Mouse (Mus musculus): ENCODE measurements at regions not wholly inside any gene's neighbourhood (a gene's known extent, or its start where the extent isn't known, plus 50 kb on each side); places are given as distances from the start of the nearest gene placed in this dataset.

DNA sequence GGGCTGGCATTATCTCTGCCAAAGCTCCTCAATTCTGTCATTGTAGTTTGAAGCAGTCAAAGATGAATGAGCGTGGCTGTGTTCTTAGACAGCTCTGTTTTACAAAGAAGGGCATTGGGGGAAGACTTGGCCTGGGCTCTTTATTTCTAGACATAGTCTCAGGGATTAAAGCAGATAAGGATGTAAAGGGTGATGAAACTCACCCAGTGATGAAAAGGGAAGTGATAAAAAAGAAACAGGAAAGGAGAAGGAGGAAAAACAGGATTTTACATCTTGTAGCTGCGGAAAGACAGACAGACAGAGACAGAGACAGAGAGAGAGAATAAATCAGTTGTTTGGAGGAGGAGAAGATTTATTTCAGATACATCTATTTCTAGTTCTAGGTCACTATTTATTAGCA lies 95.5 kb upstream of the Chl1 start:
- Histone ChIP-seq H3K9me3 (ENCODE audit: control insufficient read depth, low read length) (no peaks in the 10 kb centered on the region), H3K27ac (ENCODE audit: low read depth, low read length) (no peak overlapping the region), H3K4me2 (no peak overlapping the region), H3K4me1 (ENCODE audit: control insufficient read depth, insufficient read depth, low read length) (no peaks in the 10 kb centered on the region), H3K9ac (ENCODE audit: low read length) (no peak overlapping the region), H3K36me3 (ENCODE audit: control insufficient read depth, insufficient read depth, low read length) (no peaks in the 10 kb centered on the region), H3K27me3 (ENCODE audit: control insufficient read depth, insufficient read depth, low read length) (no peaks in the 10 kb centered on the region), H3K4me3 (ENCODE audit: low read depth, low read length) (no peak overlapping the region)
- 48% methylated on average over 2 of the region's 2 CpGs for WGBS
- ATAC-seq (ENCODE audit: low FRiP score) (no peak), DNase-seq (ENCODE audit: low spot score, missing footprints) (no peak)

DNA sequence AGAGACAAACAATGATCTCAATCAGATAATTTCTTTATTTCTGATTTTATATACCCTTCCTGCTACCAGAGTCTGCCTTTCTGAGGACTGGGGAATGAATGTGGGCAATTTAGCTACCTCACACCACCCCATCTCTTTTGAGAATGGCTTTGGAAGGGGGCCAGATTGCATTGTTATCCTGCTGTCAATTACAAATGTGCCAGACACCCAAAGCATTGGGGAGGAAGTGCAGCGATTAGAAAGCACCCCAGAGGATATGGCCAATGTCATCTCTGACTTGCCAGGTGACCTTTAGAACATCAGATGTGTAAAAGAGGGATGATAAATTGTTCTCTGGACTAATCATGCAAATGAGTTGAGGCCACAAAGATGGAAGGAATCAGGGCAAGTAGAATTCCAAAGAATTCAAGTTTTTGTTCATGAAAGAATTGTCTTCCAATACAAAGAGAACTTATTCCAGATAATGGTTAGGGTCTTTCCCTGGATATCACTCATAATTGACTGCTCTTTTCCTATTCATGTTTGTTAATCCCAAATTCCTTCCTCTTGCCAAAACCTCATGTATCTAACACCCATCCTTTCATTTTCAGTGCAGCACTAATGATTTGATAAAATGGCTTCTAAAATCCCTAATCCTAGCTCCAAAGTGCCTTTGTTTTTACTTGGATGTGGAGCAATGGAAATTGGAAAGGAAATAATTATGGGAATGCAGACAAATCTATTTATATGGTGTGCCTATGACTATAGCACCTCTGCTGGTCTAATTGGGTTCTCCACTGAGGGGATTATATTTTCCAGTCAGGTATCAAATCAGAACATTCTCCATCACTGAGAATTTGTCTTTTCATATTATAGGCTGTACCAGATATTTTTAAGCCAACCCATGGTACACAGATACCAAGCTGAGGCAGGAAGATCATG lies 89.1 kb upstream of the Chl1 start:
- no peak overlapping the region for H3K27ac ChIP-seq (ENCODE audit: low read depth, low read length)
- no peaks in the 10 kb centered on the region for H3K36me3 ChIP-seq (ENCODE audit: control insufficient read depth, insufficient read depth, low read length)
- H3K4me2 ChIP-seq = no peak overlapping the region
- H3K9me3 ChIP-seq (ENCODE audit: control insufficient read depth, low read length) = no peaks in the 10 kb centered on the region
- DNase-seq (ENCODE audit: low spot score, missing footprints) (peak; percentile 37), ATAC-seq (ENCODE audit: low FRiP score) (no peak)
- WGBS = 56% methylated on average over 1 of the region's 1 CpGs
- no peak overlapping the region for H3K4me3 ChIP-seq (ENCODE audit: low read depth, low read length)
- H3K27me3 ChIP-seq (ENCODE audit: control insufficient read depth, insufficient read depth, low read length) = no peaks in the 10 kb centered on the region
- no peak overlapping the region for H3K9ac ChIP-seq (ENCODE audit: low read length)
- H3K4me1 ChIP-seq (ENCODE audit: control insufficient read depth, insufficient read depth, low read length) = no peaks in the 10 kb centered on the region

DNA sequence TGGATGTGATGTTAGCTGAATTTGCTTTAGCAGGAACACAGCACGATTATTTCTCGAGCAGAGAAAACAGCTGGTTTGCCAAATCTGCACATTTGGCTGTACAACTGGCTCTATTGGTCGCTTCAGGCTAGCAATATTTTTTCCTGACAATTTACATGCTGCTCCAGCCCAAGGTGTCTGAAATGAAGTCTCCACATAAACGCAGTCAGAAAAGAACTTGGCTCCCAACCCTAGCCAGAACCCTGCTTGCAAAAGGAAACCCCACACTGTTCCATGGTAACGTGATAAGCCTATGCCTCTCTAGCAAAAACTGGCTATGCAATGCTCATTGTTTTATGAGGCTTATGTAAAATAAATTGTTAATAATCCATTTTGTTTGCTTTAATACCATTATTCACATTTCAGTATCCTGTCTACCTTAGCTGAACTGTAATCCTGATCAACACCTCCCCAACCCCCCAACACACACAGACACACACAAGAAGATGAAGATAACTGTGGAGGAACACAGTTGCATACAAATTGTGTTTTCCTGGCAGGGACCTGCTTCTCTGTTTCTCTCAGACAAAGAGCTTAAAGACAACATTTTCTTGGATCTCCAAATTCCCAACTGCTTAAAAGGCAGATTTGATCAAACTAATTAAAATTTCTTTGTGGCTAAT lies 79.3 kb upstream of the Chl1 start:
- Histone ChIP-seq H3K4me3 (ENCODE audit: low read depth, low read length) (no peak overlapping the region), H3K27ac (ENCODE audit: low read depth, low read length) (no peak overlapping the region; the same call in 1 of the 2 replicates), H3K27me3 (ENCODE audit: control insufficient read depth, insufficient read depth, low read length) (no peaks in the 10 kb centered on the region), H3K9me3 (ENCODE audit: control insufficient read depth, low read length) (no peaks in the 10 kb centered on the region), H3K36me3 (ENCODE audit: control insufficient read depth, insufficient read depth, low read length) (no peaks in the 10 kb centered on the region), H3K4me2 (no peak overlapping the region), H3K4me1 (ENCODE audit: control insufficient read depth, insufficient read depth, low read length) (no peaks in the 10 kb centered on the region), H3K9ac (ENCODE audit: low read length) (no peak overlapping the region)
- no peak for DNase-seq (ENCODE audit: low spot score, missing footprints)
- WGBS = 84% methylated on average over 5 of the region's 5 CpGs
- no peak for ATAC-seq (ENCODE audit: low FRiP score)

GRCm38 (mm10) chr6:103431595-103431957 lies 78.8 kb upstream of the Chl1 start:
- H3K36me3 ChIP-seq (ENCODE audit: control insufficient read depth, insufficient read depth, low read length) = no peaks in the 10 kb centered on the region
- H3K4me1 ChIP-seq (ENCODE audit: control insufficient read depth, insufficient read depth, low read length) = no peaks in the 10 kb centered on the region
- DNase-seq (ENCODE audit: low spot score, missing footprints) (no peak), ATAC-seq (ENCODE audit: low FRiP score) (no peak)
- H3K27me3 ChIP-seq (ENCODE audit: control insufficient read depth, insufficient read depth, low read length) = no peaks in the 10 kb centered on the region
- WGBS = 77% methylated on average over 5 of the region's 5 CpGs
- H3K4me3 ChIP-seq (ENCODE audit: low read depth, low read length) = no peak overlapping the region
- no peak overlapping the region for H3K27ac ChIP-seq (ENCODE audit: low read depth, low read length)
- H3K9me3 ChIP-seq (ENCODE audit: control insufficient read depth, low read length) = no peaks in the 10 kb centered on the region
- no peak overlapping the region for H3K9ac ChIP-seq (ENCODE audit: low read length)
- H3K4me2 ChIP-seq = no peak overlapping the region

Measured in midbrain, embryonic 11.5 days (tissue).